Mouse (Mus musculus) ES-E14 (cell line): ENCODE measurements around the gene Spata32.

Experiments
- CHD2 ChIP-seq: IDR thresholded peaks from 2 replicates; pipeline ENCODE4 v1.6.1; 2014; ENCODE audit warnings: mild to moderate bottlenecking, low read depth, low read length, inconsistent platforms
- HCFC1 ChIP-seq: IDR thresholded peaks from 2 replicates; pipeline ENCODE4 v1.6.1; 2012; ENCODE audit warnings: low read length, inconsistent platforms, borderline replicate concordance; ENCODE audit not compliant: insufficient read depth
- MAFK ChIP-seq: IDR thresholded peaks from 2 replicates; pipeline ENCODE4 v1.6.1; 2014; ENCODE audit warnings: mild to moderate bottlenecking, low read depth, low read length, inconsistent platforms; ENCODE audit not compliant: insufficient read depth
- ZC3H11A ChIP-seq: IDR thresholded peaks from 2 replicates; pipeline ENCODE4 v1.6.1; 2012; ENCODE audit warnings: low read depth, mild to moderate bottlenecking, inconsistent platforms, low read length, borderline replicate concordance

DNA sequence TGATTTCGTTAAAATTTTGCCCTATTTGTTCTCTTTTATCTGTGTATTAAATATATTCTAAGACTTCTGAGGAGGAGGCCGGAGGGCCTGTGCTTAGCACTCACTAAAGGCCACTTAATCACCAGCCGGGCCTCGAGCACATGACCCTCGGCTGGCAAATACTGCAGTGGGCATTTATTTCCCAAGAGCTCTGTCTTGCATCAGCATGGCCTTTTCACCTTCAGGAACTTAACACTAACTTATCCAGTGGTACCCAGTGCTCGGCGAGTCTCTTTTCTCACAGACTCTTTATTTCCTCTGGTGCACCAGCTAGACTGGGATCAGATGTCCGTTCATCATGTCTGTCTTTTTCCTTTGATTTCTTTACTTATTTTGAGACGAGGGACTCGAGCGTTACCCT is 57.5 kb downstream of the Spata32 start:
- TF ChIP-seq CHD2 (no peak), ZC3H11A (no peak), MAFK (no peak), HCFC1 (no peak)
